Mouse (Mus musculus) brain, embryonic 14.5 days (tissue): ENCODE measurements around the gene Fbxl12. TPM values are rescaled to one million over a fixed set of nuclear protein-coding genes. Genes with fewer than 3 reads are reported as not detected.
"Not testable (repeated sequence)": the region's sequence is repeated elsewhere in the genome, so short reads cannot be mapped to it uniquely, and the experiment has no call there.

Source experiments
- DNase-seq: peaks from one replicate; pipeline ENCODE4 v3.0.0-alpha.2; 2011; ENCODE audit warnings: low read depth
- CTCF ChIP-seq: fragments of 200-500 bp; IDR thresholded peaks from 2 replicates; pipeline ENCODE4 v1.5.1; 2012; ENCODE audit warnings: inconsistent platforms, mild to moderate bottlenecking, moderate library complexity, borderline replicate concordance; ENCODE audit not compliant: insufficient read depth, insufficient read length; ENCODE audit errors: extremely low read depth
- POLR2A ChIP-seq: fragments of 200-500 bp; IDR thresholded peaks from 2 replicates; pipeline ENCODE4 v1.6.1; 2012; ENCODE audit warnings: mild to moderate bottlenecking, inconsistent platforms, borderline replicate concordance; ENCODE audit not compliant: poor library complexity, insufficient read depth, insufficient read length, severe bottlenecking; ENCODE audit errors: extremely low read depth
- polyA plus RNA-seq: library from polyadenylated mRNA; depleted of rRNA; stranded (reverse); fragments of >200 nt; gene quantifications from 2 replicates; pipeline ENCODE4 v1.2.3, GENCODE M21; 2012

The Fbxl12 gene
- polyA plus RNA-seq, 1 experiment: 34.7 TPM

GRCm38 (mm10) chr9:20651602-20652259 is 7.2 kb upstream of the Fbxl12 start, which contains the start of gene Pin1:
Gene Pin1, plus strand, starts transcription at chr9:20652095.
- DNase-seq: peak; percentile 100

GRCm38 (mm10) chr9:20645121-20645520 is 554 bp upstream of the Fbxl12 start:
- TF ChIP-seq CTCF (no peak), POLR2A (no peak)
- DNase-seq: peak; percentile 48

More at GRCm38 (mm10) chr9:20651602-20652259, 7.2 kb upstream of the Fbxl12 start, which contains the start of gene Pin1:
- no peak for TF ChIP-seq CTCF
- TF ChIP-seq POLR2A: peak; percentile 67; the same call in 1 of the 2 replicates

GRCm38 (mm10) chr9:20643781-20644180 is 786 bp downstream of the Fbxl12 start:
- TF ChIP-seq CTCF (no peak), POLR2A (no peak)
- DNase-seq: no peak

GRCm38 (mm10) chr9:20642896-20643466 is 1.6 kb downstream of the Fbxl12 start:
- DNase-seq: peak; percentile 96
- TF ChIP-seq CTCF: no peak; the same call in 1 of the 2 replicates
- 0 out of 2 replicates have a peak, but pooled peaks have one; percentile 2 for TF ChIP-seq POLR2A

GRCm38 (mm10) chr9:20642101-20642895 is 2.3 kb downstream of the Fbxl12 start, which contains the start of gene Ubl5:
Gene Ubl5, plus strand, starts transcription at chr9:20642878.
- TF ChIP-seq POLR2A (0 out of 2 replicates have a peak, but pooled peaks have one; percentile 3), CTCF (no peak)

GRCm38 (mm10) chr9:20641501-20641900 is 3.1 kb downstream of the Fbxl12 start:
- no peak for DNase-seq
- no peak for TF ChIP-seq CTCF

More at GRCm38 (mm10) chr9:20642101-20642895, 2.3 kb downstream of the Fbxl12 start, which contains the start of gene Ubl5:
- DNase-seq: peak; percentile 98

GRCm38 (mm10) chr9:20639486-20639885 is 5.1 kb downstream of the Fbxl12 start:
- no peak for TF ChIP-seq CTCF
- no peak for TF ChIP-seq POLR2A
- DNase-seq: no peak

GRCm38 (mm10) chr9:20638552-20638951 is 6.0 kb downstream of the Fbxl12 start:
- no peak for TF ChIP-seq CTCF
- no peak for TF ChIP-seq POLR2A

GRCm38 (mm10) chr9:20636790-20637189 is 7.8 kb downstream of the Fbxl12 start:
- no peak for DNase-seq
- no peak for TF ChIP-seq CTCF
- TF ChIP-seq POLR2A: no peak

More at GRCm38 (mm10) chr9:20638552-20638951, 6.0 kb downstream of the Fbxl12 start:
- DNase-seq: no peak

- DNase-seq: no peak
- TF ChIP-seq POLR2A: no peak
- no peak for TF ChIP-seq CTCF
Observed at GRCm38 (mm10) chr9:20636256-20636655, 8.3 kb downstream of the Fbxl12 start.

GRCm38 (mm10) chr9:20635676-20636075 is 8.9 kb downstream of the Fbxl12 start:
- DNase-seq: not testable (repeated sequence)

GRCm38 (mm10) chr9:20631332-20631731 is 13.2 kb downstream of the Fbxl12 start:
- TF ChIP-seq CTCF (no peak), POLR2A (no peak)
- DNase-seq: no peak

- DNase-seq: no peak
- TF ChIP-seq POLR2A (no peak), CTCF (no peak)
Observed at GRCm38 (mm10) chr9:20616685-20617084, 27.9 kb downstream of the Fbxl12 start.
